Mouse (Mus musculus): ENCODE data around the gene Atp6v1e1. TPM values are rescaled to one million over a fixed set of nuclear protein-coding genes. Genes with fewer than 3 reads are reported as not detected.

Gene Atp6v1e1
- 14.9 and 46.3 TPM in 2 replicates for polyA plus RNA-seq (2012; ENCODE audit: low replicate concordance)

GRCm38 (mm10) chr6:120822307-120822928, at the start of gene Atp6v1e1:
Atp6v1e1 (minus strand) TSS chr6:120822793.

GRCm38 (mm10) chr6:120835474-120836374, 13.1 kb upstream of the Atp6v1e1 start, which contains the start of gene Bcl2l13:
Bcl2l13 (plus strand) TSS chr6:120836212.

GRCm38 (mm10) chr6:120773149-120773628, 49.4 kb downstream of the Atp6v1e1 start, which contains the start of gene Slc25a18:
Slc25a18 (plus strand) TSS chr6:120773578.

Other genes with a start within 250 kb of the Atp6v1e1 start
- 30.2 and 44.4 TPM in 2 replicates for gene Cecr2, start 156.4 kb downstream of the Atp6v1e1 start, polyA plus RNA-seq (2012; ENCODE audit: low replicate concordance)
- 0.29 and 0.46 TPM in 2 replicates for gene Slc25a18, start 49.2 kb downstream of the Atp6v1e1 start, polyA plus RNA-seq (2012; ENCODE audit: low replicate concordance)
- 167 and 251 TPM in 2 replicates for gene Bcl2l13, start 13.4 kb upstream of the Atp6v1e1 start, polyA plus RNA-seq (2012; ENCODE audit: low replicate concordance)
- gene Bid, start 94.1 kb upstream of the Atp6v1e1 start, polyA plus RNA-seq (2012; ENCODE audit: low replicate concordance) = 12.6 and 16.2 TPM in 2 replicates

Data from hematopoietic multipotent progenitor cell, adult 10-12 weeks (in vitro differentiated cells).